Mouse (Mus musculus): ENCODE measurements at regions not wholly inside any gene's neighbourhood (a gene's known extent, or its start where the extent isn't known, plus 50 kb on each side); places are given as distances from the start of the nearest gene placed in this dataset.
"Not testable (repeated sequence)": the region's sequence is repeated elsewhere in the genome, so short reads cannot be mapped to it uniquely, and the experiment has no call there.

GRCm38 (mm10) chr15:19242962-19243361, 424.2 kb downstream of the Cdh10 start:
- not testable (repeated sequence) for DNase-seq

DNA sequence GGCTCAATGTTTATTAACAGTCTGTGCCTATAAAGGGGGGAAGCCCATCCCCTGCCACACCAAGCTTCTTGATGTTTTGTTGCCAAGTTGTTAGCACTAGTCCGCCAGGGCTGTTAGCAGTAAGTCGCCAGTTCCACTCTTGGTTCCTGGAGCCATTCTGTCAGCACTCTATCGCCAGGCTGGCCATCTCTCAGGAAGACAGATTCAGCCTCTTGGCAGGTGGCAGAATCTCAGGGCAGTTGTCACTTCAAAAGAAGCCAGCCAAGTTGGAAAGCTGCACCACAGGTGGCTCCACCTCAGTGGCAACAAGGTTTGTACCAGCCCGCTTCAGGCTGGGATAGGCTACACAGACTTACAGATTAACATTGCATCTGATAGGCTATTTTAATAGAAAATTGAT, 428.7 kb downstream of the Cdh10 start:
- no peak for DNase-seq

- DNase-seq, result no peak
Measured at GRCm38 (mm10) chr15:19275968-19276826, 457.4 kb downstream of the Cdh10 start.

- no peak for DNase-seq
Measured at GRCm38 (mm10) chr15:19316380-19316779, 497.6 kb downstream of the Cdh10 start.

DNA sequence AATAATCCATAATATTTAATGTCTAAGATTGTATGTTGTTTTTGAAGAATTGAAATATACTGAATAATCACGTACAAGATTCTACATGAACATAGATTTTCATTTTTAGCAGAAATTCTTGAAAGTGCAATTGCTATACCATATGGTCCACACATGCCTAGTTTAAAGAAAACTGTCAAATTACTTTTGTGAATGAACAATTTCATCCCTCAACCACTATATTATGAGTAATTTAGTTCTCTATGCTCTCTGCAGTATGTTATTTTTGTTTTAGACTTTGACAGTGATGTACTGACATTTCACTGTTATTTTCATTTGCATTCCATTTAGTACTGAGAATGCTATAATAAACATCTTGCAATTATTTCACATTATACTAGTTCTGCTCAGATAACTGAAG, 537.6 kb downstream of the Cdh10 start:
- DNase-seq, result no peak

- peak; percentile 16 for DNase-seq
Measured at GRCm38 (mm10) chr15:19360650-19361049, 541.9 kb downstream of the Cdh10 start.

DNA sequence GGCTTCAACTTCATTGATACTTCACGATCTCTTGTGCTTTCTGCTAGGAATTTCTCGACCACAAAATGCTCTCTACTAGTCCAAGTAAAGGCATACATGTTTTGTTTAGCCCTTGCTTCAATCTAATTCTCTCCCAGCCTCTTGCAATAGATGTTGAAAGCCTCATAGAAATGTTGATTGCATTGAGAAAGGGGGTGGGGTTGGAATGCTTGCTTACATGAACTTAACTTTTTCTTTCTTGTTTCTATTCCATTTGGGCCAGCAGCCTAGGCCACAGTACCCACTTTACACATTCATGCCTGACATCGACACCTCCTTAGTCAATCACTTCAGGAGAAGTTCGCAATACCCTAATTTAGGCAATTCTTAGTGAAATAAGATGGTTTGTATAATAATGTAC, 571.2 kb downstream of the Cdh10 start:
- no peak for DNase-seq

DNA sequence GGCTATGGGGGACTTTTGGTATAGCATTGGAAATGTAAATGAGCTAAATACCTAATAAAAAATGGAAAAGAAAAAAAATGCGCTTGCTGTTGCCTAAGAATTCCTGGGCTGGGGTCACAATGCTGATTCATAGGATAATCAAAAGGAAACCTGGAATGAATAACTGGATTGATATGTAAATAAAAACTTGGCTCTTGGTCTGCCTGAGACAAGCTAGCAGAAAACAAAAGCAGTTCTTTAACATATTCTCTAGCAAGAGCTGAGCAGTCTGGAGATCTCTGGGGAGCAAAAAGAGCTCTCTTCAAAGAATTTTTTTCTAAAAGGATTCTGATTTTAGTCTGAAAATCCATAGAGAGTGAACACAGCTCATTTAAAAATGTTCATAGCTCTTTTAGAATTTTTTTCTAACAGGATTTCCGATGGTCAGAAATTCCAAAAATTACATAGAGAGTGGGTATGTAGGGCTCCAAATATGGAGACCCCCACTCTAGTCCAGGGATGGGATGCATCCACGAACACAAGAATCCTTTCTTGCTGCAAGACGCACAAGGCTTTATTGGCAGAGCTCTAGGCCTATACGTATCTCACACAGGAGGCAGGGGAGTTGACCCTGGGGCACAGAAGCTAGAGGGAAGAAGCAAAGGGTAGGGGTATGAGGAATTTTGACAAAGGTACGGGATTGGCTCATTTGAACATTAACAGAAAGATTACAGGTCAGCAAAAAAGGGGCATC, 572.7 kb downstream of the Cdh10 start:
- no peak for DNase-seq

DNA sequence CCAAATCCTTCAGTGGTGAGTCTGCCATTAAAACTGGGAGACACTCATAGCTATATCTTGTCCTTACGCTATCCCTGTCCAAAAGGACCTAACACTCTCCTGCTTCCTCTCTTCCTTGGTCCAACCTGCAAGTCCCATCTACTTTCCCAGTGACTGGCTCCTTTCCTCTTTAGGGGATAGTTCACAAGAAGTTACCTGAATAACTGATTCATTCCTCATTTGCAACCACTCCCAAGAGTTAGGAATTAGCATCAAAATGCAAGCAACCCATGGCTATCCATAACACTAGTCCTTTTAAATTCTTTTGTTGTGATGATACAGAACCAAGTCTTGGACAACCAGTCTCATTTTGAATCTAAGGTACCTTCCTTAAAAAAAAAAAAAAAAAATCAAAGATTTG, 576.9 kb downstream of the Cdh10 start:
- DNase-seq, result no peak
